Mouse (Mus musculus) layer of hippocampus, postnatal 14 days (tissue): ENCODE data around the gene Tnf. TPM values are rescaled to one million over a fixed set of nuclear protein-coding genes. Genes with fewer than 3 reads are reported as not detected.

Source experiments
- DNase-seq, 2 experiments: peaks; one replicate each; pipeline ENCODE4 v3.0.0; 2021 to 2022; ENCODE audit warnings: low spot score in 2 of 2, mixed read lengths in 1 of 2
- long read RNA-seq, 2 experiments: library from polyadenylated mRNA; stranded (forward); transcript quantifications; one replicate each; pipeline ENCODE4 v2.0.0; 2021
- total RNA-seq, 2 experiments: library from RNA; stranded (reverse); gene quantifications; 2 replicates each; pipeline ENCODE4 v1.2.3; 2021

Gene Tnf
- total RNA-seq = under 1 TPM in 1 of 2 experiments, not detected in 1; 0.31 TPM
- long read RNA-seq, experiment 1 = 0 reads
- long read RNA-seq, experiment 2, partial matches to known transcripts = 0 of 1 reads
- long read RNA-seq, experiment 2, other reads (novel, unspliced or antisense) = 0 of 1 reads

DNA sequence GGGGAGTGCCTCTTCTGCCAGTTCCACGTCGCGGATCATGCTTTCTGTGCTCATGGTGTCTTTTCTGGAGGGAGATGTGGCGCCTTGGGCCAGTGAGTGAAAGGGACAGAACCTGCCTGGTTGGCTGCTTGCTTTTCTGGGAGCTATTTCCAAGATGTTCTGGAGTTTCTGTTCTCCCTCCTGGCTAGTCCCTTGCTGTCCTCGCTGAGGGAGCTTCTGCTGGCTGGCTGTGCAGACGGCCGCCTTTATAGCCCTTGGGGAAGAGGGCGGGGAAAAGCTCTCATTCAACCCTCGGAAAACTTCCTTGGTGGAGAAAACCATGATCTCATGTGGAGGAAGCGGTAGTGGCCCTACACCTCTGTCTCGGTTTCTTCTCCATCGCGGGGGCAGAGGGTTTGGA is at the start of gene Tnf:
Gene Tnf (minus strand): TSS at position 221 of the 400 bp plus-strand sequence.
- no peak for DNase-seq

DNA sequence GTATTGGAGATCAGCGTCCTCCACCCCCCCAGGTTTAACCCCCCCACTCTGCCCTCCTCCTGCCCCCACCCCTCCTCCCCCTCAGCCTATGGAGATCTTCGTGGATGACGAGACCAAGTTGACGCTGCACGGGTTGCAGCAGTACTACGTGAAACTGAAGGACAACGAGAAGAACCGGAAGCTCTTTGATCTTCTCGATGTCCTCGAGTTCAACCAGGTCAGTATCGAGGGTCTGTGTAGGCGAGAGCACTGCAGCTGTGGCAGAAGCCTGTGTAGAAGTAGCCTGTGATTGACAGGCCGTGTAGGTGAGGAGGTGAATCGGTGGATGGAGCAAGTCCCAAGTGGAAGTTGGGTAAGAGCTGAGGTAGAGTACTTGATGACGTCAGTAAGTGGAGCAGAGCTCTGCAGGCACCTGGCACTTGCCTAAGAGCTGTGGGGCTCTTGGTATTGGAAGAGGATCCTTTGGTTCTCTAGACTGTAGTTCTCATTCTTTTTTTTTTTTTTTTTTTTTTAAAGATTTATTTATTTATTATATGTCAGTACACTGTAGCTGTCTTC is 49.4 kb upstream of the Tnf start:
- no peak for DNase-seq

DNA sequence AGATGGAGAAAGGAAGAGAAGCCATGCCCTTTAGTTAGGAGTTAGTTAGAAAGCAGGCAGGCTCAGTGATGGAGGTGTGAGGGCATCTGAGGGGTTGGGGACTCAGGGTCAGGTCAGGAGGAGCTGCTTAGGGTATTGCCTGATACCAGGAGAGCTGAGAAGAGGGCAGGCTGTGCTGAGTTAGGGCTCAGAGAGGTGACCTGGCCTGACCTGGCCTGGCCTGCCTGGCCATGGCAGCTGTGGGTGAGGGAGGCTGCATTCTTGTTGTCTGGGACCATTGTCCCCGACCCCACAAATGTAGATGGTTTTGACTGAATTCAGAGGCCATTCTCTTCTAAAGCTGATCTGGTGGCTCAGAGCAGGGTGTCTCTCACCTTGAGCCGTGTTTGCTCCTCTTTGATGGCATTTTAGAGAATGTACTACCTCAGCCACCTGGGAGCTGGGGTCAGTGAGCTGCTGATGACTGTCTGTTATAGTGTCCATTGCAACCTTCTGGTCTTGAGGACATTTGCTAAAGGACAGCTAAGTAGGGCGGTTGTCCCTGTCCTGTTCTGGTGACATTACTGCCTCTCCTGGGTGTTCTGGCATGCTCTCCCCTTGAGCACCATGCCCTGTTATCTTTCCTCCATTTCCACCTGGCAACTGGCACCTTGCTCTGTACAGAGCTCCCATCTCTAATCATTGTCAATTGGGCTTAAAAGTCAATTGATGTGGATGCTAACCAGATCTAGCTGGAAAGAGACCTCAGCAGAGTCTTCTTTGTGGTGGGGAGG is 48.7 kb upstream of the Tnf start:
- DNase-seq = no peak

DNA sequence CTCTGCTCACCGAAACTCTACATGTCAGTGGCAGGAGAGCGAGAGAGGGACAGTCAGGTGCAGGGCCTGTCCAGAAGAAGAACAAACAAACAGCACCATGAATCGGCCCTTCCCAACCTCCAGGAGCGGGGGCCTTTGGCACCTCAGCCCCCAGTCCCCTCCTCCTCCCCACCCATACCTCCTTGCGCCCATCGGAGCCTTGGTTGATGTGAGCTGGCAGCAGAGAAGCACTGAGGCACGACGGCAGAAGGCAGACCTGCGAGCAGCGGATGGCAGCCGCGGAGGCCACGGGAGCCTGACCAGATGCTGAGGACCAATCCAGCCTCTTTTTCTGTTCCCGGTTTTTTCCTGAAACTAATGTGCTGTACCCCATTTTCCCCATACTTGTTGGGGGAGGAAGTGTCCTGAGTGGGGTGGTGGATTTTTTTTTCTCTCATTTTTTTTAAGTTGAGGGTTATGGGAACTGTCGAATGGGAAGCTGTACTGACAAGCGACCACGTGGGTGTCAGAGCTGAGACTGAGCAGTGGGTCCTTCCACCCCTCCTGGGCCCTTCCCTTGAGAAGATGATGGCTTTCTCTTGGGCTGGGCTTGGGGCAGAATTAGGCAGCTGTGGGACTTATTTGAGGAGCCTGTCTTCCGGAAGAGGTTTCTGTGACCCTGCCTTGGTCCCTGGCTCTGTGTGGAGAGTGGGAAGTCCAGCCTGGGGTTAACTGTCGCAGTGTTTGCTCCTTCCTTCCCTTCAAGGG is 47.8 kb upstream of the Tnf start:
- DNase-seq = no peak

DNA sequence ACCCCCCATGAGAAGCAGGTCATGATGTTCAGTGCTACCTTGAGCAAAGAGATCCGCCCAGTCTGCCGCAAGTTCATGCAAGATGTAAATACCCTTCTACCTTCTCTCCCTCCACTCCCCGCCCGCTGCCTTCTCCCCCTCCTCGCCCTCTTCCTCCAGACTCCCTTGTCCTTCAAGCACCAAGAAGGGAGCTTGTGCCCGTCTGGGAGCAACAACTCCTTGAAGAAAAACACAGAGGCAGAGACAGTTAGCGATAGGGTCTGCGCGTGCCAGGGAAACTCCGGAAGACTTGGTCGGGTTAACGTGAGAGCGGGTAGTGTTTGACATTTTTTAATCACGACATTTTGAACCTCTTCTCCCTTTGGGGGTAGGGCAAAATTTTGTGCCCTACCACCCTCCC is 47.2 kb upstream of the Tnf start:
- no peak for DNase-seq

DNA sequence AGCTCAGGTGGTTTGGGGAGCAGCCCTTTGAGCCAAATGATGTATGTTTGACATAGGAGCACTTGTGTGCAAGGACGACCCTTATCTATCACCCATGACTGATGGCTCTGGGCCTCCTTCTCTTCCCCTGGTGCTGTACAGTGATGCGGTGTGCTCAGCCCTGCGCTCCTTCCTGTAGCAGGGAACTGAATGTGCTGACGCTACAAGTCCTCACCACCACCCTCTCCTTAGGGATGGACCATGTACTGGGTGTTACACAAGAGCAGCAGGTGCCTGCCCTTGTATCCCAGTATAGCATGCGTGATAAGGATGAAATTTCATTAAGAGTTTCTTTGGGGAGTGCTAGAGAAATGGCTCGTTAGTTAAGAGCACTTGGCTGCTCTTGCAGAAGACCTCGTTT is 45.3 kb upstream of the Tnf start:
- DNase-seq = no peak

DNA sequence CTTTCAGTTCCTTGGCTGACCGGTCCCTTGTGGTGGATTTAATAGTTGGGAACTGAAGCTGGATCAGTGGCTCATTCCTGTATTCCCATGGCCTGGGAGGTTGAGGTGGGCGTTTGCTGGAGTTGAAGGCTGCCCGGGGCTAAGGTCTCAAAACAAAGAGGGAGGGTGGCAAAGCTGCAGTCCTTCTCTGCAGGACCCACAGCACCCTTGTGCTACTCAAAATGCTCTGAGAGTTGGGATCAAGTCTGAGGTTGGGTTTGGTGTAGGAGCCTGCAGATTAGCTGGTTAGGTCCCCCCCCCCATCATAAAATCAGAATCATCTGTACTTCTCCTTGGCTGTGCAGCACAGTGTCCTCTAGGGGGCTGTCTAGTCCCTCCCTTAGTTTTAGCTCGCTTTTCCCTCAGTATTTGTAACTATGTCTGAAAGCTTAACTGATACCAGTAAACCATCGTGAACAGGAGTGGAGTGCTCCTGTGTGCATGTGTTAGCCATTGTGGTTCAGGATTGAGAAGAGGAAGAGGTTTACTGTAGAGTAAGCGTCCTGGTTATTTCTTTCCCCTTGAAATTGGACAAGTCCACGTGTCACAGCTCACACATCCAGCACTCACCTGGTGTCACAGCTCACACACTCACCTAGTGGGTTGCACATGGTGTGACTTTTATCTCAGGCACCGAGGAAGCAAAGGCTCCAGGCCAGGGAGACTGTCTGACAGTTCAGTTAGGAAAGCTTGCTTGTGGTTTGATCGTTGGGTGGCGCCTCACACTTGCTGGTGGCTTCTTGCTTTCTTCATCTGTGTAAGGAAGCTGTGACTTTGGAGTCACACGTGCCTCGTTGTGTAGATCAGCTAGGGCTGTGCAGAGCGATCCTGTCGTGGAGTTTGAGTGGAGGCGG is 44.2 kb upstream of the Tnf start:
- DNase-seq = no peak

DNA sequence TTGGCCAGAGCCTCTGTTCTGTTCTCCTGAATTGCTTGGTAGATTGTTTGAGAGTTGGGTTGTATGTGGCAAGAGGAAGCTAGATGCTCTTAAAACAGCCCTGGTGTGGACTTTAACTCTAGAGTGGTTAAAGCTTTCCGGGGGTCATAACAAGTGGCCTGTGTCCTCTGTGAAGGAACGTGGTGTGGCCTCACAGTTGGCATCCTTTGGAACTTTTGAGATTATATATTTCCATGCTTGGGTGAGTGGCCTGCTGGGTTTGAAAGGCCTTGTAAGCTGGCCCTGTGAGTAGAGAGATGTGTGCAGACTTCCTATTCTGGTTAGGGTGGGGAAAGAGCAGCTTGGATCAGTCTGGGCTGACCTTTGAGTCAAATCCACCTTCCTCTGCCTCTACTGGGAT is 43.2 kb upstream of the Tnf start:
- no peak for DNase-seq

DNA sequence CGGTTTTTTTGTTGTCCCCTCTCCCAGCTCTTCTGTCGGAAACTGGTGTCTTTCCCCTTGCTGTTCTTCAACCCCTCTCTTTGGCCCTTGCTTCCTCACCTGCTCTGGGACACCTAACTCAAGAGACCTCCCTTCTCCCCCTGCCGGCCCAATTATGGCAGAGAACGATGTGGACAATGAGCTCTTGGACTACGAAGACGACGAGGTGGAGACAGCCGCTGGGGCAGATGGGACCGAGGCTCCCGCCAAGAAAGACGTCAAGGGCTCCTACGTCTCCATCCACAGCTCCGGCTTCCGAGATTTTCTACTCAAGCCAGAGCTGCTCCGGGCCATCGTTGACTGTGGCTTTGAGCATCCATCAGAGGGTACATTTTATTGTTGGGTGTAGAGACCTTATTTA is 41.3 kb upstream of the Tnf start:
- DNase-seq = peak in 1 of 2 experiments; percentile 64

DNA sequence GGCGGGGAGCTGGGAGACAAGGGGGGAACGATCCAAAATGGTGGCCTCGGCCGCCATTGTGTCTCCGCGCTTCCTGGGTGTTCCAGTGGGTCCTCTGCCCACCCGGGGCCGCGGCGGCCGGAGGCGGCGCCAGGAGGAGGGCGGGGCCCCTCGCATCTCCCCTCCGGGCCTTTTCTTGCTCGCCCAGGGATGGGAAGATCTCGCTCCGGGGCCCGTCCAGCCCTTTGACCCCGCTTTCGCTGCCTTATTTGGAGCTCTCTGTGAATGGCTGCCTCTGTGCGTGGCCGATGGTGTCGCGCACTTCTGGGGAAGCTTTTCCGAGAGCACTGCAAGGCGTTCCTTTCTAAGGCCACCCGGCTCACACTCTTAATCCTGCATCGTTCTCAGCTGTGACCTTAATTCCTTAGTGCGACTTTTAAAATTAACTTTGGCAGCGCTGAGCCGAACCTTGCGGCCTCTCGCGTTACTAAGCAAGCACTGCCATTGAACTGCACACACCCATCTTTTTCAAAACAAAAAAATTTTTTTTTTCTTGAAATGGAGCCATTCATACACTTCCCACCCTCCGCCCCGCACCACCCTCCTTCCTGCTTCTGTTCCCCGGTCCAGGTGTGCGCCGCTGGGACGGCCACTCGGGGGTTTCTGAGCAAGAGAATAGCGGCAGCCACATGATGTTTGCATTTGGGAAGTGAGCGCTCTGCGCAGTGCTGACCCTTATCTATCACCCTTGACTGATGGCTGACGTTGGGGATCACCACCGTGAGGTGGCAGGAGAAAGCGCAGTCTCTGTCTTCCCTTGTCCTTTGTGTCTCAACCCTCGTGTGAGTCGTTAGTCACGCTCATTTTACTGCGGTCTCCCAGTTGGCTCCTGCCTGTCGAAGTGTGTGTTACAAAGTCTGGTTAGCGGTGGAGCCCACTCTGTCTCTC is 40.5 kb upstream of the Tnf start:
- DNase-seq = peak; percentile 61 to 65

DNA sequence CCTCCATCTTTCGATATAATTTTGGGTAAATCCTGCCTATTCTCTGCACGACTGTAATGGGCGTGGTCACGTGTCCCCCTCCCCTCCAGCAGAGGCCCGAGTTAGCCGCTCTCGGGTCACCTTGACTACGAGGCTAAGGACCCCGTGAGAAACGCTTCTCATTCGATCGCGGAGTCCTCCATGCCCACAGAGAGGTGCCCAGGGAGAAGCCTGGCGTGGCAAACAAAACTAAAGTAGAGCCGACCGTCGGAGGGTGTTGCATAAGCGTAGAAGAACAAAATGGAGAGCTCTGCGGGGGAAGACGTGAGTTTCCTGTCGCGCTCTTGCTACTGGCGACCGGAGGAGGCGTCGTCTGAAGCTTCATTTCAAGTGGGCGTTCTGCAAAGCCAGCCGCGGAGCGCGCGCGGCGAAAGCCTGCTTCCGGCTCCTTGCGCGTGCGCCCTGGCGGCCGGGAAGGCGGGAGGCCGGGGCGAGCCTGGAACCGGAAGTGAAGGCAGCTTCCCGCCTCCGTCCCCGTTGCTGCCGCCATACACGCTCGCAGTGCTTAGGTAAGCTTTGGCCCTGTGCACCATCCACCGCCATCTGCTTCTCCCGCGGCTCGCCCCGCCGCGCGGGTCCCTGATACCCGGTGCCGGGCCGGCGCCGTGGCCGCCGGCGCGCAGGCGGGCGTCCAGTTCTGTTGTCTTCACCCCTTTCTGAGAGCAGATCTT is 39.7 kb upstream of the Tnf start, which contains the start of gene Ddx39b:
Gene Ddx39b (plus strand): TSS at position 442 of the 710 bp plus-strand sequence.
- peak; percentile 97 to 98 for DNase-seq

DNA sequence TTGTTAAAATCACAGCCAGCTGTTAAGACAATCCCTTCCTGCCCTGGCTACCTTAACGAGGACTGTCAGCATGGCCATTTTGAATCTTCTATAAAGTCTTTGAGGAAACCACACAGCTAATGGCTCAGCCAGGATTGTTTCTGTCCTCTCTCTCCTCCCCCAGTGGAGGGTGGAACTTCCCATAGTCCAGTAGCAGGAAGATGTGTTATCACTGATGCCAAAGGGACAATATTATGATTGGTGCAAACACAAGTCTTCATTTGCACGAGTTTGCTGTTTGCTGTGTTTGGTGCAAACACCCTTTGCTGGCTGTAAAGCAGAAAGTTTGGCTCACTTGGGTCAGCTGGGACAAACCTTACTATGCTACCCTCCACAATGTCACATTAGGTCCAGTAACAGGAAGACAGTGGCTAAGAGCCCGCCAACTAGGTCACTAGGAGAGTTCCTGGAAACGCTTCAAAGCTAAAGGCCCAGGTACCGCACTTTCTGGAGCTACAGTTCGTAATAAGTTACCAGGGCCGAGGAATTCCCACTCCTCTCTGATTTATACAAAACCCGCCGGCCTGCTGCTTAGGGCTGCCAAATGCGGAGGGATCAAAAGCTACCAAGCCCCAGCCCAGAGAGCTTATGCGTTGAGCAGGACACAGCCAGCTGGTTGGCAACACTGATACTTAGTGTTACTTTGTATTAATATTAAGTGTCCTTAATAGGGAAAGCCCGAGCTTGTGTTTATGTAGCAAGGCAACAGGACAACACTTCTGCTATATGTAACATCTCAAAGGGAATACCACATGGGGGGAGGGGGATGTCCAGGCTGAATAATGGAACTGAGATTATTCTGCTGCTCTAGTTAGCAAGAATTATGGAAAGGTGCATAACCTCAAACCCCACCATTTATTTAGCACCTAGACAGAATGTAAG is 38.8 kb upstream of the Tnf start:
- peak in 1 of 2 experiments; percentile 50 for DNase-seq

DNA sequence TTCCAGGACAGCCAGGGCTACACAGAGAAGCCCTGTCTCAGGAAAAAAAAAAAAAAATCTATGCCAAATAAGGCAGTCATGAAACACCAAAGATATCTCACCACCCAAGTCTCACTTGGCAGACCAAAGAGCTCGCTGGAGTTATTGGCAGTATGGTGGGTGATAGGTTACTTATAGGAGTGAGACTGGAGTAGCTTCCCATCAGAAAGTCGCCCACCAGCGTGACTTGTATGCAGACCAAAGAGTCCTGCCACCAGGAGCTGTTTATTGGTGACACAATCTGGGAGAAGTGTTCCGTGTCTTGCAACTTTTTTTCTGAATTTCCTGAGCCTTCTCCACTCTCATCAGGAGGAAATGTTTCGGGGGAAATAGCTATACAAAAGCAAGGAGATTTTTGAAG is 37.9 kb upstream of the Tnf start:
- no peak for DNase-seq

DNA sequence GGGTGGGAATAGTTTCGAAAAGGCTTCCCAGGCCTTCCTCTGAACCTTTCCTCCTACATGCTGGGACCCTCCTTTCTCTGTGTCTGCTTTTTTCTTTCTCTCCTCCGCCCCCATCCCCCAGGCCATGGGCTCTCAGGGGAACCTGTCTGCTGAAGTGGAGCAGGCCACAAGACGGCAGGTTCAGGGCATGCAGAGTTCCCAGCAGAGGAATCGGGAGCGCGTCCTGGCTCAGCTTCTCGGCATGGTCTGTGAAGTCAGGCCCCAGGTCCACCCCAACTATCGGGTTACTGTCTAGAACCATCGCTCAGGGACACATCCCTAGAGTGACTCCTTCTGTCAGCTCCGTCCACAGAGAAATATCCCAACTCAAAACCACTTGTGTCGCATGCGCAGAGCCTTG is 35.7 kb upstream of the Tnf start:
- no peak for DNase-seq

DNA sequence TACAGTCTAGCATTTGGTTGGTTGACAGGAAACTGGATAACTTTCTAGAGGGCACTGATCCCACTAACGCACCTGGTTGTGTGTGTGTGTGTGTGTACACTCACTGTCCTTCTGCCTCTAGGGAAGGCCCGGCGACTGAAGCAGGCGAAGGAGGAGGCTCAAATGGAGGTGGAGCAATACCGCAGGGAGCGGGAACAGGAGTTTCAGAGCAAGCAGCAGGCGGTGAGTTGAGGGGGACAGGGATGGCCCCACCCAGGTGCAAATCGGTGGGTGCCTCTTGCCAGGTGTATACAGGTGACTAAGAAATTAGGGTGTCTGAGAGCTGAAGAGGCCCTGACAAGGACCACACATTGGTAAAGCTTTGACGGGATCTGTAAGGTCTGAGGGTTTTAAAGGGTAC is 35.2 kb upstream of the Tnf start:
- DNase-seq = no peak

DNA sequence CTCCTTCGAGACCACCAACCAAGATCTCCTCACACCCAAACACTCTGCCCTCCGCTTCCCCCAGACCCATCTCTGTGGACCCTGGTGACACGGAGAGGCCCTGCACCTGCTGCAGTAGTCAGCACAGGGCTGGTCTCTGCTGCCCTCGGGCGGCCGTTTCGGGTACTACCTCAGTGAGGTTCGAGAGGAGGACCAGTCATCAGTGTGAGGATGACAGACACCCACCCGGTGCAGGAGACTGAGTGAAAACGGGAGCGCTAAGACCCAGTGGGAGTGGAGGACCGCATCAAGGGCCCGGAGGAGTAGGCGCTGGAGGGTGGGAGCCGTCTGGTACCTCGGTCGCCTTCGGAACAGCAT is 34.6 kb upstream of the Tnf start:
- DNase-seq = peak; percentile 99 to 100

DNA sequence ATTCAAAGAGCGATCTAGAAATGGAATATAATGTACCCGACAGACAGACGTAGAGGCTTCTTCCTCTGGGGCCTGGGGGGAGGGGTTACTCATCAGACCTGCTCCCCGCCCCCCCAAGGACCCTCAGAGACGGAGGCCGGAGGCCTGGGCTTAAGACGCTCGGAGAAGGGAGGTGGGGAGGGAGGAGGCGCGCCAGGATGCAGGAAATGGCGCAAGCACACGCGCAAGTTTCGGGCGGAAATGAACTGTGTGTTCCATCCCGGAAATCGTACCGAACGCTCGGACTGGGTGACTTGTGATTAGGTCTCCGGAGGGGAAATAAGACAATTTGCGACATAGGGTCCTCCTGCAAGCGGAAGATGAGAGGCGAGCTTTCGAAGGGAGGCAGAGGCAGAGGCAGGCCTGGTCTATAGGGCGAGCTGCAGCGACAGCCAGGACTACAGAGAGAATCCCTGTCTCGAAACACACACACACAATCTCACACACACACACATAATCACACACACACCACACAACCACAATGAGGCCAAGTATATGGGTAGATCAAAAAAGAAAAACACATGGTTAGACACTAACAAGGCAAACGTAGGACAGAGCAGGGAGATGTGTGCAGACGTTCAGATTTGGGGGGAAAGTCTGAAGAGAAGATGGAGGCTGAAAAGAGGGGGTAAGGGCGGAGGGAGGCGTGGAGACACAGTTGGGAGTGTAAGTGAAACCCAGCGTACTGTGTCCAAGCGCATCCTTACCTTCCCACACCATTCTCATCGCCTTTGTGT is 34.0 kb upstream of the Tnf start, which contains the start of gene Nfkbil1:
Gene Nfkbil1 (minus strand): TSS at position 179 of the 776 bp plus-strand sequence.
- DNase-seq = peak; percentile 88 to 96
